Mouse (Mus musculus) stomach, embryonic 14.5 days (tissue): ENCODE results near the gene Flt3. TPM values are rescaled to one million over a fixed set of nuclear protein-coding genes. Genes with fewer than 3 reads are reported as not detected.
A peak's percentile ranks its signal among the peaks of the same experiment; 100 is the strongest.

Experiments used
- ATAC-seq: fragments of 200-750 bp; cut with Nextera tagmentation; 2 replicates; pipeline ENCODE4 v1.8.0; 2017; ENCODE audit warnings: low read depth, moderate TSS enrichment; ENCODE audit not compliant: insufficient number of reproducible peaks, insufficient read depth, low FRiP score
- H3K27ac ChIP-seq: fragments of 300-500 bp; sonication (generic); 2 replicates; pipeline ENCODE4 v1.5.1; 2014; ENCODE audit warnings: mild to moderate bottlenecking, low read length, moderate library complexity, mixed read lengths
- H3K27me3 ChIP-seq: fragments of 300-500 bp; sonication (generic); 2 replicates; pipeline ENCODE4 v1.6.1; 2014; ENCODE audit warnings: low read length, control low read depth, mixed read lengths; ENCODE audit not compliant: control insufficient read depth, insufficient read depth
- H3K36me3 ChIP-seq: fragments of 300-500 bp; sonication (generic); 2 replicates; pipeline ENCODE4 v1.6.1; 2014; ENCODE audit warnings: mild to moderate bottlenecking, control low read depth, low read length, moderate library complexity, mixed read lengths; ENCODE audit not compliant: control insufficient read depth, insufficient read depth
- H3K4me1 ChIP-seq: fragments of 300-500 bp; sonication (generic); 2 replicates; pipeline ENCODE4 v1.6.1; 2014; ENCODE audit warnings: low read length, control low read depth, mixed read lengths; ENCODE audit not compliant: control insufficient read depth, insufficient read depth
- H3K4me2 ChIP-seq: fragments of 300-500 bp; sonication (generic); replicated peaks from 2 replicates; pipeline ENCODE4 v1.6.1; 2014; ENCODE audit warnings: low read depth, low read length, control low read depth
- H3K4me3 ChIP-seq: fragments of 300-500 bp; sonication (generic); 2 replicates; pipeline ENCODE4 v1.5.1; 2014; ENCODE audit warnings: low read depth, low read length, control low read depth
- H3K9ac ChIP-seq: fragments of 300-500 bp; sonication (generic); replicated peaks from 2 replicates; pipeline ENCODE4 v1.6.1; 2014; ENCODE audit warnings: low read depth, mild to moderate bottlenecking, control low read depth, low read length, moderate library complexity, mixed read lengths
- H3K9me3 ChIP-seq: fragments of 300-500 bp; sonication (generic); 2 replicates; pipeline ENCODE4 v1.6.1; 2016; ENCODE audit warnings: low read depth, low read length, control low read depth; ENCODE audit not compliant: control insufficient read depth
- WGBS: fragments of 180-500 bp; shearing (Covaris S2); extraction: QIAGEN DNeasy Blood & Tissue Kit; methylation state at CpG from one replicate; pipeline ENCODE4 v1.1.7; 2014; 5-methylcytosine and 5-hydroxymethylcytosine counted together
- polyA plus RNA-seq: library from polyadenylated mRNA; unstranded; fragments of >200 nt; fragmentation: Nextera tagmentation; extraction: Ambion mirVana; gene quantifications from 2 replicates; pipeline ENCODE4 v1.2.1, GENCODE M21; 2014

Flt3 gene
- polyA plus RNA-seq, 1 experiment from 2014 or later = 0.06 TPM

DNA sequence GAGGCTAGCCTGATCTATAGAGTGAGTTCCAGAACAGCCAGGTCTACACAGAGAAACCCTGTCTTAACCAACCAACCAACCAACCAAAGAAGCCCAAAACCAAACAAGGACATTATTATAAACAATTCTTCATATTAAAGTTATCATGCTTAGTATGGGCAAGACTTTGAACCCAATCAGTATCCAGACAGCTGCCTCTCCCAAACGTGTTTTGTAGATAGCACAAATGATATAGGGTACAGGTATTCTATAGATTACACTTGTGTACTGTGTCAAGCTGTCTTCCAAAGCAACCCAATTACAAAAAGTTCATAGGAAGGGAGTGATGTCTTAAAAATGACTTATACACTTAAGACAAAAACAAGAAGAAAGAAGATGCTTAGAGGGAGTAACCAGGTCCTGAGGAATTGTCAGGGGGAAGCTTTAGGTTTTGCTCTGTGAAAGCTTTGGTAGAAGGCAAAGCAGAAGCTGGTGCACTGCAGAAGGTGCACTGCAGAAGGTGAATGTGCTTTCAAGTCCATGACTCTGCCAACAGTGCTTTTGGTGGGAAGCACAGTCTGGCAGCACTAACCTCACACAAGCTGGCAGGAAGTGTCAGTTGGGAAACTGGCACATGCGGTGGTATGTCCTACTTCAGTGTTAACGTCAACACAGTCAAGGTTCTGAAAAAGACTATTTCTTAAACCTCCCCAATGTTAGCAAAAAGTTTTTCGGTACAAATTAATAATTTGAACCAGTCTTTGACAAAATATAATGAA is 25.9 kb upstream of the Flt3 start:
- Histone ChIP-seq H3K4me1 (no peaks in the 10 kb centered on the region), H3K4me3 (no peak overlapping the region), H3K9ac (no peak overlapping the region), H3K36me3 (no peaks in the 10 kb centered on the region), H3K9me3 (no peaks in the 10 kb centered on the region), H3K4me2 (no peak overlapping the region), H3K27ac (no peak overlapping the region), H3K27me3 (no peaks in the 10 kb centered on the region)
- WGBS = 71% methylated on average over 4 of the region's 4 CpGs
- no peak for ATAC-seq

DNA sequence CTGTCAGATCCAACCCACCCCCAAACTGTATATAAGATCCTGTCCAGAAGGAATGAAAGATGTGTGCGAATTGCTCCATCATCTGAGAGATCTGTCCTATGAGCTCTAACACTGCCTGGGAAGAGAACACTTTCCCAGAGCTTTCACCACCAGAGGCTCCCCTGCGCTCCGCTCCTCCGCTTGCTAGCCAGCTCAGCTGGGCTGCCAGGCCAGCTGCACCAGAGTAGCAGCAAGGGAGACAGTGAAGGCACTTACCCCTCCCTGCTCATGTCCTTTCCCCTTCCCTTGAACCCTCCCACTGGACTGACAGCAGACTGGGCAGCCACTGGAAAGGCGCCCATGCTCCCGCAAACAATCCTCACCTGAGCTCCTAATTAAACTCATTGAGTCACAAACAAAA is 23.3 kb upstream of the Flt3 start:
- Histone ChIP-seq H3K27ac (no peak overlapping the region), H3K27me3 (no peaks in the 10 kb centered on the region), H3K36me3 (no peaks in the 10 kb centered on the region), H3K4me3 (no peak overlapping the region), H3K9ac (no peak overlapping the region), H3K9me3 (no peaks in the 10 kb centered on the region), H3K4me2 (no peak overlapping the region), H3K4me1 (no peaks in the 10 kb centered on the region)
- no peak for ATAC-seq
- 41% methylated on average over 6 of the region's 6 CpGs for whole genome bisulfite sequencing

DNA sequence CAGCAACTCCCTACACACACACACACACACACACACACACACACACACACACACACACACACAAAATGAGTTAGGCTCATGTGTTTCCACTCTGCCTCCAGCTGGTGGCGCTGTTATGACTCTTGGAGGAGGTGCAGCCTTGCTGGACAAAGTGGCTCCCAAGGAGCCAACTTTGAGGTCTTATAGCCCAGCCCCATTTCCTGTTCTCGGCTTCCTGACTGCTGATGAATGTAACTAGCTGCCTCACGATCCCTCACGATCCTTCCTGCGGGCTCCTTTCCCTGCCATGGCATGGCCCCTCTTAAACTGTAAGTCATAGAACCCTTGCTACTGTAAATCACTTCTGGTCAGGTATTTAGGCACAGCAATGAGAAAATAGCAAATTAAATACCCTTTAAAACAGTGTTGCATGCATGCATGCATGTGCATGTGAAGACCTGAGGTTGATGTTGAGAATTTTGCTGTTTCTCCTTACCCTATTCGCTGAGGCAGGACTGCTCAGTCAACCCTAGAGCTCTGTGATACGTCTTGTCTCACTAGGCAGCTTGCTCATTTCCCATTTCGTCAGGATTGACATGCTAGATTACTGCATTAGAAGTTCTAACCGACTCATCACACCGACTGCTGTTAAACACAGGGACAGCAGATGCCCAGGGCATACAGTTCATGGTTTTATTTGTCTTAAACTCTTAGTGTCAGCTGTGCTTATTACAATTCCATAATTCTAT is 18.3 kb upstream of the Flt3 start:
- Histone ChIP-seq H3K9ac (no peak overlapping the region), H3K4me2 (no peak overlapping the region), H3K27ac (no peak overlapping the region), H3K4me3 (no peak overlapping the region), H3K36me3 (no peaks in the 10 kb centered on the region), H3K9me3 (no peaks in the 10 kb centered on the region), H3K27me3 (no peaks in the 10 kb centered on the region), H3K4me1 (no peaks in the 10 kb centered on the region)
- no peak for ATAC-seq
- WGBS = 31% methylated on average over 10 of the region's 10 CpGs

DNA sequence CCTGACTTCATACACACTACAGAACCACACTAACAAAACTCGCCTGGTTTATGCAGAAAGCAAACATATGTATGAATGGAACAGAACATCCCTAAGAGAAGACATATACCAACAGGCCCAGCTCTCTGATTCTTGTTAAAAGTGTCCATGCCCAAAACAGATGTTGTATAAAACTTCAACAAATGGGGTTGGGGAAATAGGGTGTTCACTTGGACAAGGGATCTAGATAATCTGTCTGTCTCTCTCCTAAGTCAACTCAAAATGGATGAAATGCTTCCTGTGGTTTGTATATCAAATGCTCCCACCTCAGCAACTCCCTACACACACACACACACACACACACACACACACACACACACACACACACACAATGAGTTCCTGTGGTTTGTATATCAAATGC is 17.7 kb upstream of the Flt3 start:
- H3K27me3 ChIP-seq = no peaks in the 10 kb centered on the region
- H3K4me2 ChIP-seq = no peak overlapping the region
- H3K36me3 ChIP-seq = no peaks in the 10 kb centered on the region
- no peaks in the 10 kb centered on the region for H3K9me3 ChIP-seq
- no peaks in the 10 kb centered on the region for H3K4me1 ChIP-seq
- 88% methylated on average over 1 of the region's 1 CpGs for WGBS
- H3K27ac ChIP-seq = no peak overlapping the region
- ATAC-seq = no peak
- no peak overlapping the region for H3K4me3 ChIP-seq
- H3K9ac ChIP-seq = no peak overlapping the region

DNA sequence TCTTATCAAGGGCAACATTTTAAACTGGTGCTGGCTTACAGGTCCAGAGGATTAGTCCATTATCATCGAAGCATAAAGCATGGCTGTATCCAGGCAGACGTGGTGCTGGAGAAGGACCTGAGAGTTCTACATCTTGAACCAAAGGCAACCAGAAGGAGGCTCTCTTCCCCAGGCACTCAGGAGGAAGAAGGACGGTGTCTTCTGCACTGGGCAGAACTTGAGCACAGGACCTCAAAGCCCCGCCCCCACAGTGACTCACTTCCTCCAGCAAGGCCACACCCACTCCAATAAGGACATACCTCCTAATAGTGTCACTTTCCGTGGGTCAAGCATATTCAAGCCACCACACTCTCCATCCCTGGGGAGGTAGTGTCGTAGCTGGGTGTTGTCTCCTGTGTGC is 10.3 kb upstream of the Flt3 start:
- Histone ChIP-seq H3K27me3 (no peaks in the 10 kb centered on the region), H3K4me1 (no peaks in the 10 kb centered on the region), H3K4me3 (no peak overlapping the region), H3K27ac (no peak overlapping the region), H3K36me3 (no peaks in the 10 kb centered on the region), H3K4me2 (no peak overlapping the region), H3K9me3 (no peaks in the 10 kb centered on the region), H3K9ac (no peak overlapping the region)
- 85% methylated on average over 6 of the region's 6 CpGs for WGBS
- ATAC-seq = no peak

DNA sequence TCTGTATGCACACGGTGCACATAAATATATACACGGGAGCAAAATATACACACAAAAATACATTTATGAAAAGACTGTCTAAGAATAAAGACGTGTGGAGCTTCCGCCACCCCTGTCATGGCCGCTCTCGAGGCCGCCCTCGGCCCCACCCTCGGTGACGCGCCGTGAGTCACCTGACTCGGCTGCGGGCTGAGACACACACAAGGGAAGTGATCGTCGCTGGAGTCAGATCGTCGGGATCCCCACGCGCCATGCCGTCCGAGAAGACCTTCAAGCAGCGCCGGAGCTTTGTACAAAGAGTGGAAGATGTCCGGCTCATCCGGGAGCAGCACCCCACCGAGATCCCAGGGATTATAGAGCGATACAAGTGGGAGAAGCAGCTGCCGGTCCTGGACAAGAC is 8.4 kb upstream of the Flt3 start:
- no peak overlapping the region for H3K27ac ChIP-seq
- H3K4me2 ChIP-seq = peak overlapping the region; percentile 16; the same call in 1 of the 2 replicates
- H3K36me3 ChIP-seq = no peaks in the 10 kb centered on the region
- peak; percentile 42; the same call in 1 of the 2 replicates for ATAC-seq
- H3K4me3 ChIP-seq = no peak overlapping the region
- H3K9ac ChIP-seq = no peak overlapping the region
- no peaks in the 10 kb centered on the region for H3K4me1 ChIP-seq
- WGBS = 51% methylated on average over 29 of the region's 29 CpGs
- no peaks in the 10 kb centered on the region for H3K27me3 ChIP-seq
- no peaks in the 10 kb centered on the region for H3K9me3 ChIP-seq

DNA sequence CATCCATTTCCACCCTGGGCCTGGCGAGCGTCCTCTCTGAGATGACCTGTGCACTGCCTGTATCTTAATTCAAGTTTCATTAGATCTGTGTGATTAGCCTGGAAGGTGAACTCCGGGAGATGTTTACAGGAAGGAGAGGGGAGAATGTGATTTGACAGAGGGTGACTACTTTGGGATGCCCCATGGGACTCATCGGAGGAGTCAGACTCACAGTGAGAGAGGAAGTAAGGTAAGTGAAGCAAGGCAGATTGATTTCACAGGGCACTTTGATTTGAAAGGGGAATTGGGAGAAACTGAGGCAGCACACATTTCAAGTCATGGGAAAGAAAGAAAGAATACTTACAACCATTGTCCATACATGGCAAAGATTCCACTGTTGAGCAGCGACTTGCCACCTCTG is 5.8 kb upstream of the Flt3 start:
- Histone ChIP-seq H3K36me3 (no peaks in the 10 kb centered on the region), H3K27ac (no peak overlapping the region), H3K4me1 (no peaks in the 10 kb centered on the region), H3K27me3 (peaks cover 8% of the 10 kb centered on the region; the same call in 1 of the 2 replicates), H3K9ac (no peak overlapping the region), H3K4me3 (no peak overlapping the region), H3K9me3 (no peaks in the 10 kb centered on the region), H3K4me2 (no peak overlapping the region)
- no peak for ATAC-seq
- WGBS = 70% methylated on average over 5 of the region's 5 CpGs

DNA sequence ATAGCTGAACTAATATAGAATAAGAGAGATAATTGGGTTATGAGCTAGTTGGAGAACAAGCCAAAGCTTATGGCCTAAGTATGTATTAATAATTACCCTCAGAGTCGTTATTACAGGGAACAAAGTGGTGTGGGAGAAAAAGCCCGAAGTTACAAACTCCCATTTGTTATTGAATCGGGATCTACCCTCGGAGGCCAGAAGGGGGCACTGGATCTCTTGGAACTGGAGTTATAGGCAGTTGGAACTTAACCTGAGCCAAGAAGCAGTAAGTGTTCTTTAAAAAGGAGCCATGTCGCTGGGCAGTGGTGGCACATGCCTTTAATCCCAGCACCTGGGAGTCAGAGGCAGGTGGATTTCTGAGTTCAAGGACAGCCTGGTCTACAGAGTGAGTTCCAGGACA is 2.2 kb upstream of the Flt3 start:
- no peaks in the 10 kb centered on the region for H3K36me3 ChIP-seq
- WGBS = 21% methylated on average over 5 of the region's 5 CpGs
- no peaks in the 10 kb centered on the region for H3K9me3 ChIP-seq
- no peak overlapping the region for H3K4me3 ChIP-seq
- no peak for ATAC-seq
- H3K27ac ChIP-seq = no peak overlapping the region
- H3K9ac ChIP-seq = no peak overlapping the region
- peaks cover 38% of the 10 kb centered on the region for H3K27me3 ChIP-seq
- no peaks in the 10 kb centered on the region for H3K4me1 ChIP-seq
- no peak overlapping the region for H3K4me2 ChIP-seq
